Mouse (Mus musculus) olfactory bulb, adult 2 months (tissue): ENCODE data around the gene Filip1.

Experiments used
- CTCF ChIP-seq: fragments of 200-500 bp; IDR thresholded peaks from 2 replicates; pipeline ENCODE4 v1.5.1; 2012; ENCODE audit warnings: low read depth, mild to moderate bottlenecking, low read length, moderate library complexity; ENCODE audit not compliant: insufficient read depth
- POLR2A ChIP-seq: fragments of 200-500 bp; IDR thresholded peaks from 2 replicates; pipeline ENCODE4 v1.6.1; 2012; ENCODE audit warnings: mild to moderate bottlenecking, low read depth, low read length, moderate library complexity; ENCODE audit not compliant: insufficient read depth

DNA sequence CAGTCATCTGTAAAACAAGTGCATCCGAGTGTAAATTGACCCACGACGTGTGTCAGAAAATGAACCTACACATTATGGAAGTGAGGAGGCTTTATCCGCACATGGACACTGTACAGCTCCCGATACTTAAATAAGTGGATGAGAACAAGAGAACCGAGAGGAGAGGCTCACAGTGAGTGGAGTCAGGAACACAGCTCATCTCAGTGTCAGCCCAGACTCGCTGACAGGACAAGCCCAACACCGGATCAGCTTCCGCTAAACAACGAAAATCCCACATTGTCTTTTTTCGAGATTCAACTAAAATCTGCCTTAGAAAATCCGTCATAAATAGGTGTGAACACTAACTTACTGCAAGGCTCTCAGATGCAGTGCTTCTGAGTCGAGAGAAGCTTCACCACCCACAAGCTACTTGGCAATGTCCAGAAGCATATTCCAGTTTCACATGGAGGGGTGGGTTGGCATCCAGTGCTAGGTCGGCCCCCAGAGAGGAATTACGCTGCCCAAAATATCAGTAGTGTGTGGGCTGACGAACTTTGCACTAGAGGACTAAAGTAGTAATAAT, 22.1 kb downstream of the Filip1 start:
- TF ChIP-seq CTCF (no peak), POLR2A (no peak)
